Mouse (Mus musculus) stomach, postnatal 0 days (tissue): ENCODE measurements at regions not wholly inside any gene's neighbourhood (a gene's known extent, or its start where the extent isn't known, plus 50 kb on each side); places are given as distances from the start of the nearest gene placed in this dataset.

Experiments
- CTCF ChIP-seq: IDR thresholded peaks from 2 replicates; pipeline ENCODE4 v1.5.1; 2016; ENCODE audit warnings: antibody characterized with exemption, low read depth, mild to moderate bottlenecking, moderate library complexity
- EP300 ChIP-seq: optimal IDR thresholded peaks from 2 replicates; pipeline ENCODE3; 2016; ENCODE audit warnings: antibody characterized with exemption

DNA sequence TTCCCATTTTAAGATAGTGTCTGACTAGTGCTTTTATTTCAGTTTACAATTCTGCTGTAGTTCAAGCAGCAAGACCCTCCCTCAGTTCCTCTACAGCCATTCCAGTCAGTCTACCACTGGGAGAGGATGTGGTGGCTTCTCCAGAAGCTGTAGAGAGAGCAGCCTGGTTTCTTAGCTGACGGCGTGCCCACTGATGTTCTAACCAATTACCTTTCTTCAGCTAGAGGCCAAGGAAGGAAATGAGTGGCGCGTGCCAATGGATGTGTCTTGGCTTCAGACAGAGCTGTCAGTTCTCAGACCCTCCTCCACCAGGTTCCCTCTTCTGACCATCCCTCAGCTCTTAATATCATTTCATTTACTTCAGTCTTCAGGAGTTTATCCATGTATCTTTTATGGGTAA, 264.7 kb upstream of the Smim15 start:
- no peak for TF ChIP-seq EP300
- no peak for TF ChIP-seq CTCF
